Mouse (Mus musculus) cerebellum, adult 18-20 months (tissue): Measurements from ENCODE around the gene Fnbp1l.

Experiments used
- DNase-seq, 2 experiments: peaks; one replicate each; pipeline ENCODE4 v3.0.0; 2021

The Fnbp1l gene

DNA sequence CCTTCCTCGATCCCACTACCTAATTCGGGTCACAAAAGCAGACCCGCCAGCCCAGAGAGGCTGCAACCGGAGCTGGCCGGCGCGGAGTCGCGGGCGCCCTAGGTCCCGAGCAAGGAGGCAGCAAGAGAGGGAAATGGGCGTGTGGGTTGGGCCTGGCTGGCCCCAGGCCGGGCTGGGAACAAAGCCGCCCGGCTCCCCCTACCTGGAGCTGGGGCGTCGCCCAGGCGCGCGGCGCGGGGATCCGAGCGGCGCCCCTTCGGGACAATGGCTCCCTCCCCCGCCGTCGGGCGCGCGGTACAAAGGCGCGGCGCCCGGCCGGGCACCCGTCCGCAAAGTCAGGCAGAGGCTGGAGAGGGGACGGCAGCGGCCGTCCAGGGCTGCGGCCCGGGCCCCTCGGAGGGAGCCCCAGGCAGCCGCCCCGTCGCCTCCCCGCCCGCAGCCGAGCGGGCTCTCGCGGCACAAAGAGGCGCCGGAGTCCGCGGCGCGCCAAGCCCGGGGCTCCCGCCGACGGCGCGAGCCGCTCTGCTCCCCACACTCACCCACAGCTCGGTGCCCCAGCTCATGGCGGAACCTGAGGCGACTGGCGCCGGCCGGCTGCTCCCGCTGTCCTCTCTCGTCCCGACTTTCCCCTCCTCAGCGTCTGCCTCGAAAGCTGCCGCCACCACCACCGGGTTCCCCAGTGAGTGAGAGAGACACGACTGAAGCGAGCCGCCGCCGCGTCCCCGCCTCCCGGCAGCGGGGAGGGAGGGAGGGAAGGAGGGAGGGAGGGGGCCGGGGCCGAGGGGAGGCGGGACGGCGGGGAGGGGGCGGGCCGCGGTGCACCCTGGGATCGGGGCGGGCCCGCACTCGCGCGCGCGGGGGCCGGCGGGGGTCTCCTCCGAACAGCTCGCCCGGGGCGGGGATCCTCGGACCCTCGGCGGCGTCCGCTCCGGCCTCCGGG, at the start of gene Fnbp1l:
Gene Fnbp1l (minus strand): TSS at position 725 of the 940 bp plus-strand sequence.
- DNase-seq: peak; percentile 22 to 40

DNA sequence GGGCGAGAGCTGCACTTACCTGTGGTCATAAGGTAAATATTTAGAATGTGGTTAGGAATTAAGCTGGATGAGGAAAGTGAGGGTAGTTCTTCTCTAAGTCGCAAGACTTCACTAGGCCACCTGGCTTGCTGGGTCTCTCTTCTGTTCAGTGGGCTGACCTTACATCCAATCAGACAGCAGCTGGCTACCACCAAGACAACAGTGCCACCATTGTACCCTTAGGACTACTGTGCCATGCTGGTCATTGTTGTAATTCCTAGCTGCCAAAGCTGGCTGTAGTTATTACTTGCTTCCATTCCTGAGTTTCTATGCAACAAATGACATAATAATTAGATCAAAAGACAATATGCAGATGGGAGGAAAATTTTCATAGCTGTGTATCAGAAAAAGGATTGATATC, 41.3 kb upstream of the Fnbp1l start:
- no peak for DNase-seq

DNA sequence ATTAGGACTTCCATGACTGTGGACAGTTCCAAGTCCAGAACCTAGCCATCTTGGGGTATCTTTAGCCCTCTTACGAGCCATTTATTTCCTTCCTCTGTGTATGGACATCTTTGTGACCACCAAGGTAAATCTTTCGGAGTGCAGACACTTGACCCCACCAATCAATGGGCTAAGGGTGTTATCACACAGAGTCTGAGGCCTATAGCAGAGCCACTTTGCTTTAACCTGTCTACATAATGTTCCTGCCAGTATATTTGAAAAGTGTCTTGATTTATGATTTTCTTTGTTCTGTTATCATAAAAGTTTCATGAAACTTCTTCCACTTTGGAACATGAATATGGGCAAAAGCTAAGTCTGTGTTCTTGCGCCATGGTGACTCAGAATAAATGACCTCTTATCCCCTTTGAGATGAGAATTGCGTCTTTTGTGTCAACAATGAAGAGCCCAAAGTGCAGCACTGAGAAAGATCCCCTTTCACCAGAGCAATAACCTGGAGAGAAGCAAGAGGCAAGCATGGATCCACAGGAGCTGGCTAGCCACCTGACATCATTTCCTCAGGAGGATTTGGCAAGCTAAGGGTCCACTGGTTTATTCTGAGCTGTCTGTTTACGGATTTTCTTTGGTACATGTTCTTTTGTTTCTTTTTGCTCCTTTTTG, 39.9 kb upstream of the Fnbp1l start:
- DNase-seq: no peak

DNA sequence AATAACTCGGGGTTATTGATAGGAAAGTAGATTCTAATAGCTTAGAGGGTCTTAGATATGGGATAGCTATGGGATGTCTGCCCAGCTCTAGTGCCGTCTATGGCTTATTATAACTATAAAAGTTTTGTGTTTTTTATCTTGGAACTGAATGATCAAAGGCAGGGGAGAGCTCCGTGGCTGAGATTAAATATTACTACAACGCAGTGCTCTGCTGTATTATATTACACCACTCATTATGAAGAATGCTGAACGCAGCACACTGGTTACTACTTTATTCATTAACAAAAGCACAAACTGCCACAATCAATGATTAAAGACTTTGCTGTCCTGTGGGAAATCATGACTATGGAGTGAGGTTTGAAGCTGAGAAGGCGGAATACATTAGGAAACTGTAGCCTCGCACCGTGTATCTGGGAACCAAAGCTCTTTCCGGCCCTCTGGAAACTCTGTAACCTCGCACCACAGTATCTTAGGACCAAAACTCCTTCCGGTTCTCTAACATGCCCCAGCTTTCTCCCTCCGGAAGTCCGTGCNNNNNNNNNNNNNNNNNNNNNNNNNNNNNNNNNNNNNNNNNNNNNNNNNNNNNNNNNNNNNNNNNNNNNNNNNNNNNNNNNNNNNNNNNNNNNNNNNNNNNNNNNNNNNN, 27.8 kb upstream of the Fnbp1l start:
- no peak for DNase-seq

DNA sequence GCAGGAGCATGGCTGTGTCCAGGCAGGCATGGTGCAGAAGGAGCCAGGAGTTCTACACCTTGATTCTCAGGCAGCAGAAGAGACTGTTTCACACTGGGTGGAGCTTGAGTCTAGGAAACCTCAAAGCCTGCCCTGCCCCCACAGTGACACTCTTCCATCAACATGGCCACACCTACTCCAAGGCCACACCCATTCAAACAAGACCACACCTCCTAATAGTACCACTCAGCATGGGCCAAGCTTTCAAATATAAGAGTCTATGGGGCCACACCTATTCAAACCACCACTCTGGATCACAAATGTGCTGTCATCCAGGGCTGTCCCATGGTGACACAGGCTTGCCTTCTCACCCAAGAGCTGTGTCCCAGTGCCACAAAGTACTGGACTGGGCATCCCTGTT, 20.8 kb upstream of the Fnbp1l start:
- no peak for DNase-seq

DNA sequence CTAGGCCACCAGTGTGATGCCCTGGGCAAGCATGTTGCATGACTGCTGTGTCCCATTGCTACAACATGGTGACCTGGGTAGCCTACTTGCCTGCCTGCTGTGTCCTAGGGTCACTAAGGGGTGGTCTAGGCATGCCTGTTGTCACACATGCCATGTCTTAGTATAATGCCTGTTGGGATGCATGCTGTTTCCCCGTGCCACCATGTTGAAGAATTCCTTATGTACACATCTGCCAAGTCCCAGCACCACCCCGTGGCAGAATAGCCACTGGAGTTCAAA, 19.6 kb upstream of the Fnbp1l start:
- no peak for DNase-seq

DNA sequence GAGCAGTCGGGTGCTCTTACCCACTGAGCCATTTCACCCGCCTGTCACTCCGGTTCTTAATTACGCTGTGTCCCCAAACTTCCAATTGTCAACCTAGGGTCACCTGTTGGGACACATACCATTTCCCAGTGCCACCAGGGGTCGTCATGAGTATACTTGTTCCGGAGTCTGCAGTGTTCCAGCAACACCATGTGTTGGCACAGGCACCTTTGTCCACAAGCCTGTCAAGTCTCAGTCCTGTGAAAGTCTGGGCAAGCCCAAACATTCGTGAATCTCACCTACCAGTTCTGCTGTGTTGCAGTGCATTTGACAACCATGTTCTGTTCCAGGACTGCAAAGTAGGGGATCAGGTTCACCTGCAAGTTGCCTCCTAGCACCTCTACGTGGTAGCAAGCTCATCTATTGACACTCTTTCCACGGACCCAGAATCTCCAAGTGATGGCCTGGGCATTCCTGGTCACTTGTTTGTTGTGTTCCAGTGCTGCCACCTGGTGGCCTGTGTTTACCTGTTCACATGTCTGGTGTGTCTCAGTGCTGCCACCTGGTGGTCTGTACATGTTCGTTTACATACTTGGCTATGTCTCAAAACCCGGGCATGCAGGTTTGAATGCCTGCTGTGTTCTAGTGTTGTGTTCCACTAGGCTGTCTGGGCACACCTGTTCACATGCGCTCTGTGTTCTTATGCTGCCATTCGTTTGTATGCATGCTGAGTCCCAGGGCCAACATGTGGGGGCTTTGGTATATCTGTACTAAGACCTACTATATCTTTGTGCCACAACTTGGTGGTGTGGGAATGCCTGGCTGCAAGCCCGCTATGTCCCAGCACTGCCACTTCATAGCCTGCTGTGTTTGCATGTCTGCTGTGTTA, 19.0 kb upstream of the Fnbp1l start:
- peak; percentile 89 to 96 for DNase-seq

DNA sequence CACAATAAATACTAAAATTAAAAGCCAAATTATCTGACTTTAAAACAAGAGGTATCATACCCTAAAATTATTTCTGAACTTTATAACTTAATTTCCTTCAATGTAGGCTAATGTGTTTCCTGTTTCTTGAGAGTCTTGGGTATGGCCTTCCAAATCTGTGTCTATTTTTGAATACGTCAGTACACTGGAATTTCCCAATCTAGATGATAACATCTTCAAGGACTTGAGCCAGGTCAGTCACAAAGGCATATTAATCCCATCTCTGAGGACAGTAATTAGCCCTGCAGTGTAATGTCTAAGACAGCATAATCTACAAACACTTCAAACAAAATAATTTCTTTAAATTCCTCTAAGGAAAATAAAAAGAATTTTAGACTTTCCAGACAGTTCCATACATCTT, 17.8 kb upstream of the Fnbp1l start:
- DNase-seq: no peak

DNA sequence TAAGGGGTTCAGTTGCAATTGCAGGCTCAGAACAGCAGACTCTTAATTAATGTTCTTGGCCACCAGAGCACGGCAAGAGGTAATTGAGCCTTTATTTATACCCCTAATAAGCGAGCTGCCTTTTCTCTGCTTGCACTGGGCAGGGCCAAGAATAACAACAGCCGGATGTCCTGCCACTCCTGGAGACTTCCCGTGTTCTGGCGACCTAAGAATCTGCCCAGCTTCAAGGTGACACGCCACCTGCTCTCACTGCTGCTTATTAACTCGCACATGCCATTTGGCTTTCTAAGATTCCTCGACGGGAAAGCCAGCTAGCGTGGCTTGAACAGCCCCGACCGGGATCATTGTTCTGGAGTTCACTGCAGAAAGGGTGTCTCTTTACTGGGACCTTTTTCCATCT, 15.7 kb upstream of the Fnbp1l start:
- DNase-seq: no peak

DNA sequence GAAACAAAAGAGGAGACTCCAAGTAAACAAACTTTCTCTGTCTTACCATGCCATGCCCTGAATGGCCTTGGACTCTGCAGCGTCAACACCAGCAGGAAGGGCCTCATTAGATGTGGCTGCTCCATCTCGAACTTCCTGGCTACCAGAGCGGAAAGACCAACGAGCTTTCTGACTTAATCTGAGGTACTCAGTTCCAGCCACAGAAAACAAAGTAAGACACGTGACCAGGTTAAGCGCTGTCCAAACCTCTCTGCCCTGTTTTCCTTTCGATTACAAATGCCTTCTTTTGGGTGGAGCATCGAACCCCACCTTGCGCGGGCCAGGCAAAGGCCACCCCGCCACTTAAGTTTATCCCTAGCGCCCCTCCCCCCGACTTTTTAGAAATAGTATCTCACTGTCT, 10.1 kb upstream of the Fnbp1l start:
- no peak for DNase-seq

DNA sequence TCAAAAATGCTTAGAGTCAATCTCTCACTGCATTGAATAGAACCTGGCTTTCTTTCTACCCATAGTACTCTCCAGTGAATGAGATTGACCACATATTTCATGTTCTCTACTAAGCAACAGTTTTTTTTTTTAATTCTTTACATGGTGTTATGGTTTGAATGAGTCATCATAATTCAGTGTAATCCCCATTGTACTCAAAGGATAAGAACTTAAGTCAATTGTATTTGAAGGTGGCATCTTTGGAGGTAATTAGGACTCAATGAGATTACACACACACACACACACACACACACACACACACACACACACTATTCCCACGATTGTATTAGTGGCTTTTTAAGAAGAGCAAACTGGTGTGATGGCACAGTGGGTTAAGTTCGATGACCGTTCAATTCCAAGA, 9.4 kb upstream of the Fnbp1l start:
- DNase-seq: no peak

DNA sequence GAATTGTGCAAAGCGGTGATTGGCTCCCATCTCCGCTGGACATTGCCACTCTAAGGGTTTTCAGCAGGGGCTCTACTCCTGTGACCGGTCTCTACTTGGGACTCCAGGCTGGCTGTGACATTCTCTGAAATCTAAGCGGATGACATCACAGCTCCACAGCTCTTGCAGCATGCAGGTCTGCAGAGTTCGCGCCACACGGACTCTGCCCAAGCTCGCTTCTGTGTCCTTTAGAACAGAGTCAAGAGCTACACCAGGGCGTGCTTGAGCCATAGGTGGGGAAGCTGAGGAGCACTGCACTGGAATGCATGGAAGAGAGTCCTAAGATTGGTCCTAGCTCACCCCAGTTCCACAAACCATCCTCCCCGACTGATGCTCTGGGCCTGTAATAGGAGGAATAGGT, 9.0 kb upstream of the Fnbp1l start:
- no peak for DNase-seq

DNA sequence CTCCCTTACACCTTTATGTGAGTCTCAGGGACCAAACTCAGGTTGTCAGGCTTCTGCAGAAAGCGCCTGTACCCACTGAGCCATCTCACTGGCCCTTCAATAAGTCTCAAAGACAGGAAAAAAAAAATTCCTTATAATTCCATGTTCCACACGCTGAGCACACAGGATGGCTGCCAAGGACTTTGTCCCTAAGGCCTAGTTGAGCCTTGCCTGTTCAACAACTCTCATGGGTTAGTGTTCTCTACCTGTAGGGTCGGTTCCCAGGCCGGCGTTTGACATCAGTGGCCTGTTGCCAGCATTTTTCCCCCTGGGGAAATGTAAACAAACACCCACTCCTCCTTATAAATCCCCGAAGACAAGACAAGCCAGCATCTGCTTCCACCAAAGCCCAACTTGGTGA, 8.3 kb upstream of the Fnbp1l start:
- no peak for DNase-seq

DNA sequence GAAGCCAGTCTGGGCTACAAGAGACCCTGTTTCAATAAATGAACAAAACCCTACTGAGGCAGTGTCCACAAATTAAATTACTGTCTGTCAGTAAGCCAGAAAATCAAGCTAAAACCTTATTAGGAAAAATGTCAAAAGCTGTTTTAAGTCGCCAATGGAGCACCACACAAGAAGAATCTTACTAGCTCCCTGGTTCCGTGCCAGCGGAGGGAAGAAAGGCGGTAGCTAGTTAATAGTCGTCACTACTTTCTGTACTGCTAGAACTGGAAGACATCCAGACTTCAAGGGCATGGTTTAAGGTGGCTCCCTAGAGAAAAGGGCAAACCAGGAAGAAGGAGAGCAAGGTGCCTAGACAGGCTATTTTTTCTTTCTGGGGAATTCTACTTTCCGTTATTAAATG, 5.1 kb upstream of the Fnbp1l start:
- DNase-seq: no peak

DNA sequence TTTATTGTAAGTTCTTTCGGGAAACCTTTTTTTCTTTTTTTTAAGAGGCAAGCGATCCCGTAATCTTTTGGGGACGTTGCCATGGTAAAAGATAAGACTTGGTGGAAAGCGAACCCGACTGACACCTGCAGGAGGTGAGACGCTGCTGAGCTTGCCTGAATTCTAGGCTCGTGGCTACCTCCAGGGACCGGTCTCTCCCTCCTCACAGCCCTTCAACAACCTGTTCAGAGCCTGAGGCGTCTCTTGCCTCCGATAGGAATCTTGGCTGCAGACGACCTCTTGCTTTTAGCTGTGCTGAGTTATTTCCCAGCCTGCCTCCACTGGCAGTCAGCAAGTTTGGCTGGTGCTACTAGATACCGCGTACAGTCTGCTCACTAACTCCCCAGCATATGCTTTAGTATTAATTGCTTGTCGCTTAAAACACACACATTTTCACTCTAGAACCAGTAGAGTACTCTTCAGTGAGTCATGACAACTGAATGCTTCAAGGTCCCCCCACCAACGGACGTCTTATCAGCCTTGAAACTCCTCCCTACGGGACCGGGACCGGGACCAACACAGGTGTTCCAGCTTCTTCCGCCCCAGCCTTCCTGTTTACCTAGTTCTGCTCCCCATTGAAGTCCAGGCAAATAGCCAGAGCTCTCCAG, 893 bp upstream of the Fnbp1l start:
- DNase-seq: peak in 1 of 2 experiments; percentile 19

DNA sequence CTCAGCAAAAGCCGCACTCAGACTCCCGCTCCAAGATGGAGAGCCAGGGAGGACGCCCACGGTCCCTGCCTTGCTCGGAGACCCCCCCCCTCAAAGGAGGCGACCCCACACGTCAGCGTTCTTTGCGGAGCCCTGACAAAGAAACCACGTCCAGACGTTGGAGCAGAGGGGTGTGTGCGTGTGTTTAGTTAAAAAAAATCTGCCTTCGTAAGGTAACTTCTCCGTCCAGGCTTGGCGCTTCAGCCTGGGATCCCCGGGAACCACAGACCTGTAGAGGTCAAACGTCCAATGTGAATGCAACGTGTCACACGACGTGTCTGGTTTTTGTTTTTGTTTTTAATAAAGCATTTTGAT, 393 bp upstream of the Fnbp1l start:
- no peak for DNase-seq

DNA sequence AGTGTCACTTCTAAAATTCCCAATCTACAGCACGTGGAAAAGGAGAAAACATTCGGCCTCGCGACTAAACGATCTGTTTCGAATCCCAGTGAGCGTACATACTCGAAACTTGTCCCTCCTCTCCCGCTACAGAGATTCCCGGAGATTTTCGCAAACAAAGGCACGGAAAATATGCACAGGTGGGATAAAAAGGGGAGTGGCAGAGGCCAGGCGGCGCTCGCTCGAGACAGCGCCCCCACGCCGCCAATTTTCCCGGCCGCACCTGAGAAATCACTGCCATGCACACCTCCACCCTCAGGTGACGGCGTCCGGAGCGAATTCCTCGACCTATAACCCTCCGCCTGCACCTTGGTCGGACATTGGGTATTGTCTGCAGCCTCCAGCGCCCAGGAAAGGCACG, 1.1 kb downstream of the Fnbp1l start:
- DNase-seq: peak in 1 of 2 experiments; percentile 31

DNA sequence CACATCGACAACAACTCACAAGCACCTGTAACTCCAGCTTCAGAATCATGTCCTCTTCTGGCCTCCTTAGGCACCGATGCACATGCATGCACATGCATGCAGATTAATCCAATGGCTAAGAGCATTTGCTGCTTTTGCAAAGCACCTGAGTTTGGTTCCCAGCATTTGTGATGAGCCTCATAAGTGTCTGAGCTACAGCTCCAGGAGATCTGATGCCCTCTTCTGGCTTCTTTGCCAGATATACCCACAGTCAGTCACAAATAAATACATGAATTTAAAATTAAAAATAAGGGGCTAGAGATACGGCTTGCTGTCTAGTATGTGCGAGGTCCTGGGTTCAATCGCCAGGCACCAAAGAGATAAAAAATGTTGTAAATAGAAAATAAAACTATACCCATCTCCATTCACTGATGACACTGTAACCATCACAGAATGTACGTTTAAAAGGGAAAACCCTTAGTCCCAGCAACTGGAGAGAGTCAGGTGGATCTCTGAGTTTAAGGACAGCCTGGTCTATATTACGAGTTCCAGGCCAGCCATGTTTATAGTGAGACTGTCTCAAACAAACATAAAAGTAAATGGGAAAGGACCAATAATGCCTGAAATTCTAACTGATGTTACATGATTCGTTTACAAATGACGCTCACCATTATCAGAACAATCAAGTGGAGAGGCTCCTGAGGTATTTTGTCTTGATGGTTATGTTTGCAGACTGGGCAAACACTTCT, 1.7 kb downstream of the Fnbp1l start:
- no peak for DNase-seq

DNA sequence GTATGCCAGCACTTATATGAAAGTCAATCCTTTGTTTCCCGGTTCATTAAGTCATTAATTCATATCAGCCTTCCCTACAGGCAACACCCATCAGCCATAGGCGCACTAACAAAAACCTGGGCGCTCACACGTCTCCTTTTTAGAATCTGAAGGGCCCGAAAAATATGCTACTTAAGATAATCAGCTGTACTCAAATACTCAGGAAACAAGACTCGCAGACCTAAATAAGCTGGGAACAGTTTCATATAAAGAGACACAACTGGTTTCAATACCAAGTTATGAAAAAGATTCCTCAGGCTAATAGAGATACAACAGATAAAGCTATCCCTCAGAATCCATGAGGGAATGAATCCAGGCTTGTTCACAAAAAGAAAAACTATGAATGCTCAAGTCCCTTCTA, 7.0 kb downstream of the Fnbp1l start:
- no peak for DNase-seq

DNA sequence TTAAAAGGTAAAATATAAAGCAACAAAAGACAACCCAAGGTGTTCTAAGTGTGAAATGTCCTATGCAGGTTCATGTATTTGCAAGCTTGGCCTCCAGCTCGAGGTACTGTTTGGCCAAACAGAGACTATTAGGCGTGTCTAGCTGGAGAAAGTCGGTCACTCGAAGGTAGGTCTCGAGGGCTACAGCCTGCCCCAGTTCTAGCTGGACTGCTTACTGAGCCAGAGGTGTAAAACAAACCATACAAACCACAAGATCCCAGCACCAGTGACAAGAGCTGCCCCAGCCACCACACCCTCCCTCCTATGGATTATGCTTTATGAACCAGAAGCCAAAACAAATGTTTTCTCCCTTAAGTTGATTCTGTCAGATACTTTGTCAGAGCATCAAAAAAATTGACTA, 7.8 kb downstream of the Fnbp1l start:
- no peak for DNase-seq

DNA sequence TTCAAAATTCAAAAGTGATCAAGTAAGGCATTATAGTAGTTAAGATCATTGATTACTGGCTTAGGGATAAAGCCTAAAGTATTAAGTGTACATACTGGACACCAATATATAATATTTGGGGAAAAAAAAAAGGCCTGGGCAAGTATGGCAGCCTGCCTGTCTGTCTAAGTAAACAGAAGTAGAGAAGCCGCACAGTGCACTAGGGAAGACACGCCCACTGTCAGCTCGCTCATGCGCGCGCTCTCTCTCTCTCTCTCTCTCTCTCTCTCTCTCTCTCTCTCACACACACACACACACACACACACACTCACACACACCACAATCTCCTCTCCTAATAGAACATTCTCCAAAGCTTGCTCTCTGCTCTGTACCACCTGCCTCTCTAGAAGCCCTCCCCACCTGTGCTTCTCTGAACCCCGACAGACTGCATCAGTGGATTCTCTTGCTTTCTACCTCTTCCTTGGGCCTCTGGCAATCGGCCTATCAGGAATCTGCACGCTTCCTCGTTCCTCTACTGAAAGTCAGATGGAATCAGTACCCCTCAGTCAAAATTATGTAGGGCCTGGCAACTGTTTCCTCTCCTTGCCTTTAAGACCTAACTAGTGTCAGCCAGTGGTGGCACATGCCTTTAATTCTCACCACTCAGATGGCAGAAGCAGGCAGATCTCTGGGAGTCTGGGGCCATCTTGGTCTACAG, 13.3 kb downstream of the Fnbp1l start:
- no peak for DNase-seq
